Mouse (Mus musculus) natural killer cell, adult 2 months (primary cell): ENCODE results near the gene Olfr1161.
"Not testable (repeated sequence)": the region's sequence is repeated elsewhere in the genome, so short reads cannot be mapped to it uniquely, and the experiment has no call there.

Source experiments
- DNase-seq, 2 experiments: peaks; one replicate each; pipeline ENCODE4 v3.0.0; 2022; ENCODE audit warnings: low spot score in 2 of 2

Gene Olfr1161

GRCm38 (mm10) chr2:88022474-88022873 lies at the start of gene Olfr1161:
Gene Olfr1161, plus strand, starts transcription at chr2:88022774.
- not testable (repeated sequence) for DNase-seq

- no peak for DNase-seq
Observed at GRCm38 (mm10) chr2:87974563-87974962, 48.0 kb upstream of the Olfr1161 start, which contains the start of gene Olfr74. Gene Olfr74, minus strand, starts transcription at chr2:87974663.

DNA sequence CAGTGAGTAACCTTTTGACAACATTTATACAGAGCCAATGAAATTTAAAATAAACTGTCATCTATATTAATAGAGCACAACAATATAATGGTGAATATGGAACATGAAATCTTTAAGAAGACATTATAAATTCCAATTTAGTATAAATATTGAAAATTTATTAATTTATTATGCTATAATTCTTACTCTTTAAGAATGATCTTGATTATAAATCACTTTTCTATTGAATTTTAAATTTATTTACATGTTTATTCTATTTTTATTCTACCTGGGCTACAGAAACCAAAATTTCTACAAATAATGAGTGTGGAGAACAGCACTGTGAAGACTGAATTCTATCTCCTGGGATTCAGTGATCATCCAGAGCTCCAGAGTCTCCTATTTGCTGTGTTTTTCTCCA lies 32.8 kb upstream of the Olfr1161 start, which contains the start of gene Olfr1158:
TSS of gene Olfr1158 (plus strand) at position 301 of the 400 bp plus-strand sequence.
- no peak for DNase-seq

- no peak for DNase-seq
Observed at GRCm38 (mm10) chr2:88007515-88008318, 14.9 kb upstream of the Olfr1161 start, which contains the start of gene Olfr1160. Gene Olfr1160, minus strand, starts transcription at chr2:88008268.

- DNase-seq = no peak
Observed at GRCm38 (mm10) chr2:88037599-88037998, 15.0 kb downstream of the Olfr1161 start, which contains the start of gene Olfr73. Gene Olfr73, minus strand, starts transcription at chr2:88037699.

DNA sequence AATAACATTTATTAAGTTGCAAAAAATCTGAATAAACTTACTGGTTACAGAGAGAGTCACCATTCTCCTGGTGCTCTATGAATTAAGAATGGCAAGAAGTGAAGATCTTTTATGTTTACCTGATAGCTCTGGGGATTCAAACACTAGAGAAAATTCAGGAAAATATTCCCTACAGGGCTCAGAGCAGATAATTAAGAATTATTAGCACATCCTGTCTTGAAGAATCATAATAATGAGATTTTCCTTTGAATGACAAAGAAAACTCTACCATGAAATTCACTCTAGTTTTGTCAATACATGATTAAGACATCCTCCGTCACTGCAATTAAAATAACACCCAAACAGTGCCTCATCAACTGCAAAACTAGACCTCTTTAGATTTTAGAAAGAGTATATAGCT lies 28.5 kb downstream of the Olfr1161 start, which contains the start of gene Olfr1162:
TSS of gene Olfr1162 (minus strand) at position 101 of the 400 bp plus-strand sequence.
- DNase-seq = no peak

- DNase-seq = no peak
Observed at GRCm38 (mm10) chr2:88063587-88063986, 41.0 kb downstream of the Olfr1161 start.

DNA sequence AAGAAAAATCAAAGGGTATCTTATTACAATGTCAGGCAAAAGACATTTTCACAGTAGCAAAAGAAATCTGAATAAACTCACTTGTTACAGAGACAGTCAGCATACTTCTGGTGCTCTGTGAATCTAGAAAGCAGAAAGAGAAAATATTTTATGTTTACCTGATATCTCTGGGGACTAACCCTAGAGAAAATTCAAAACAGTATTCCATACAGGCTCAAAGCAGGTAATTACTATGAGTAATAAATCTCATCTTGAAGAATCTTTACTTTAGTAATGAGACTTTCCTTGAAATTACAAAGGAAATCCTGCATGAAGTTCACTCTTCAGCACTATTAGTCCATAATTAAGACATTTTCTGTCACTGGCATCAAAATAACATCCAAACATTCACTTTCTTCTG lies 49.2 kb downstream of the Olfr1161 start, which contains the start of gene Olfr1163:
TSS of gene Olfr1163 (minus strand) at position 101 of the 400 bp plus-strand sequence.
- no peak for DNase-seq
